Mouse (Mus musculus) midbrain, embryonic 10.5 days (tissue): ENCODE data around the gene Agrp. TPM values are rescaled to one million over a fixed set of nuclear protein-coding genes. Genes with fewer than 3 reads are reported as not detected.
A peak's percentile ranks its signal among the peaks of the same experiment; 100 is the strongest.

Source experiments
- DNase-seq: peaks from one replicate; pipeline ENCODE4 v3.0.0-alpha.2; 2017; ENCODE audit warnings: low spot score
- H3K27ac ChIP-seq: fragments of 300-500 bp; sonication (generic); replicated peaks from 2 replicates; pipeline ENCODE4 v1.5.1; 2016; ENCODE audit warnings: mild to moderate bottlenecking
- H3K27me3 ChIP-seq: fragments of 300-500 bp; sonication (generic); 2 replicates; pipeline ENCODE4 v1.6.1; 2016; ENCODE audit warnings: low read depth, mild to moderate bottlenecking; ENCODE audit not compliant: poor library complexity, severe bottlenecking
- H3K36me3 ChIP-seq: fragments of 300-500 bp; sonication (generic); 2 replicates; pipeline ENCODE4 v1.6.1; 2016; ENCODE audit warnings: mild to moderate bottlenecking, moderate library complexity
- H3K4me1 ChIP-seq: fragments of 300-500 bp; sonication (generic); 2 replicates; pipeline ENCODE4 v1.6.1; 2016
- H3K4me3 ChIP-seq: fragments of 300-500 bp; sonication (generic); 2 replicates; pipeline ENCODE4 v1.5.1; 2016; ENCODE audit warnings: mild to moderate bottlenecking, moderate library complexity
- H3K9me3 ChIP-seq: fragments of 300-500 bp; sonication (generic); replicated peaks from 2 replicates; pipeline ENCODE4 v1.6.1; 2016; ENCODE audit warnings: mild to moderate bottlenecking
- WGBS: fragments of 180-500 bp; shearing (Covaris S2); methylation state at CpG from one replicate; pipeline ENCODE4 v1.1.7; 2016; 5-methylcytosine and 5-hydroxymethylcytosine counted together
- polyA plus RNA-seq: library from polyadenylated mRNA; unstranded; fragments of >200 nt; fragmentation: Nextera tagmentation; extraction: Ambion mirVana; gene quantifications from 2 replicates; pipeline ENCODE4 v1.2.1, GENCODE M21; 2016

The Agrp gene
- 0.29 and 0.62 TPM in 2 replicates for polyA plus RNA-seq

DNA sequence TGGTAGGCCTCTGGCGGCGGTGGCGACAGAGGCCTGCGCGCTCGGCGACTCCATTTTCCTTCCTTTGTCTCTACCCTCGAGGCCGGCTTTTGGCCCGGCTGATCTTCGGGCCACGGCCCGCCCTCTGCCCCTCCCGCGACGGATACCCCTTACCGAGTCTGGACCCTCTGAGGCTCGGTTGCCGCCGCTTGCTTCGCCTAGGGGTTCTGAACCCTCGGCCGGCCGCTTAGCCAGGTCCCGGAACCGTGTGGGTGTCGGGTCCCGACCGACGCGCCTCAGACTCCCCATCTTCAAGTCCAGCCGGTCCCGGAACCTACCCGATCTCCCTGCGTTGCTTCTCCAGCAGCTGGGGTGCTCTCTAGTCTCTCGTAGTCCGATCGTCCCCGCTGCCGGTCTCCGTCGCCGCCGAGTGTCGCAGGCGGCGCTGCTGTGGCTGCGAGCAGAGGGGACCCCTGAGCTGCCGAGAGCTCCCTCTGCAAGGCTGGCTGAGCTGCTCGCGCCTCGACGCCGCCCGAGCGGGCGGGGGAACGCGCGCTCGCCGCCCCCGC is at the start of gene Agrp:
Gene Agrp, minus strand, starts transcription at position 431 of the 548 bp plus-strand sequence.
- H3K4me3 ChIP-seq: peak within 1 kb of the TSS; percentile 95
- no peaks in the 10 kb centered on the region for H3K9me3 ChIP-seq
- no peak for DNase-seq
- WGBS: under 1% methylated on average over 63 of the region's 63 CpGs
- H3K27me3 ChIP-seq: no peaks in the 10 kb centered on the region
- H3K27ac ChIP-seq: peak within 1 kb of the TSS; percentile 100
- H3K4me1 ChIP-seq: peaks cover 31% of the 10 kb centered on the region
- H3K36me3 ChIP-seq: peaks cover 10% of the 10 kb centered on the region

DNA sequence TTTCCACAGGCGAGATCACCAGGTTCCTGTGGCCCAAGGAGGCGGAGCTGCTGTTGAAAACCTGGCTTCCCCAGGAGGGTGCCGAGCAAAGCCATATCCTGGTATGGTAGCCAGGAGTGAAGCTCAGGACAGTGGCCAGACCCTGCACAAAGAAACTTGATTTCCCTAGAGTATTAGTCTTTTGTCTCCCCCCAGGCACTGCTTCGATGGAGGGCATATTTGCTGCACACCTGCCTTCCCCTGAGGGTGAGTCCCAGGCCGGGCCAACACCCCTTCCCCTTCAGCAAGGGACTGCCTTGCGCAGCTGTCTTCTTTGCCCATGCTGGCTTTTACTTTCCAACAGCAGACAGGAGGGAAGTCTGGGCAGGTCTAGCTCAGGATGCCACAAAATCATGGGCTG is 49.4 kb upstream of the Agrp start:
- Histone ChIP-seq H3K36me3 (peaks cover 30% of the 10 kb centered on the region), H3K27ac (0 out of 2 replicates have a peak overlapping the region, but pooled peaks have one; percentile 1), H3K4me1 (peaks cover 15% of the 10 kb centered on the region), H3K9me3 (no peaks in the 10 kb centered on the region), H3K27me3 (no peaks in the 10 kb centered on the region), H3K4me3 (no peak overlapping the region)
- DNase-seq: no peak
- 72% methylated on average over 6 of the region's 6 CpGs for WGBS

DNA sequence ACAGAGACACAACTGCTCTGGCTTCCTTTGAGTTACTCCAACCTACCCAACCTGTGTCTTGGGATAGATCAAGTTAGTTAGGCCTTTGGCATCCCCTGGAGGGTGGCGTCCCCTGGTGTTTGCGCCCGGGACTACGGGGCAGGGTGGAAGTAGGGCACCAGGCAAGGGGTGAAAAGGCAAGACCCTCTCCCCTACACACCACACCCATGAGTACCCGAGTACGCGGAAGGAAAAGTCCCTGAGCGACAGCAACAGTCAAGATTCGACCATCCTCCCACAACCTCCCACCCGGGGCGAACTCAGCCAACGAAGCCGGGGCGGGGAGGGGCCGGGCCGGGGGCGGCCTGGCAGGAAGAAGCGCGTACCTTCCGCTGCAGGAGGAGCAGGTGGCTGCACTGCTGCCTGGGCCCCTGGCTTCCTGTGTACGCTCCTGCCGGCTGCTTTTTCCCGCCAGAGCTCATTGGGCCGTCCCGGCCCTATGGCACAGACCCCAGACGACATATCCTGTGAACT is 48.7 kb upstream of the Agrp start, which contains the start of gene Carmil2:
Gene Carmil2, plus strand, starts transcription at position 479 of the 513 bp plus-strand sequence.
- Histone ChIP-seq H3K27ac (0 out of 2 replicates have a peak within 1 kb of the TSS, but pooled peaks have one; percentile 1), H3K4me3 (peak within 1 kb of the TSS; percentile 23; the same call in 1 of the 2 replicates), H3K36me3 (peaks cover 37% of the 10 kb centered on the region), H3K27me3 (no peaks in the 10 kb centered on the region), H3K4me1 (peaks cover 15% of the 10 kb centered on the region), H3K9me3 (no peaks in the 10 kb centered on the region)
- peak; percentile 55 for DNase-seq
- 14% methylated on average over 26 of the region's 26 CpGs for WGBS

DNA sequence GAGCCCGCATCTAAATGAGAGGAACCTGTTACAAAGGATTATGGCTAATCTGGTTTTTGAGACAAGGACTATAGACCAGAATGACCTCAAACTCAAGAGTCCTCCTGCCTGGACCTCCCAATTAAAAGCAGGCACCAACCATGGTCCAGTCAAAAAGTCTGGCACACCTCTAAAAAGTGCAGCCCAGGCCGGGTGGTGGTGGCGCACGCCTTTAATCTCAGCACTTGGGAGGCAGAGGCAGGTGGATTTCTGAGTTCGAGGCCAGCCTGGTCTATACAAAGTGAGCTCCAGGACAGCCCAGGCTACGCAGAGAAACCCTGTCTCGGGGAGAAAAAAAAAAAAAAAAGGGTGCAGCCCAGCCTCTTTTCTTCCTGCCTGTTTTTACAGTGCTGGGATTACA is 48.1 kb upstream of the Agrp start:
- Histone ChIP-seq H3K4me1 (peaks cover 15% of the 10 kb centered on the region), H3K36me3 (peaks cover 42% of the 10 kb centered on the region), H3K9me3 (no peaks in the 10 kb centered on the region), H3K27me3 (no peaks in the 10 kb centered on the region), H3K4me3 (no peak overlapping the region), H3K27ac (no peak overlapping the region)
- WGBS: 79% methylated on average over 7 of the region's 7 CpGs
- no peak for DNase-seq

DNA sequence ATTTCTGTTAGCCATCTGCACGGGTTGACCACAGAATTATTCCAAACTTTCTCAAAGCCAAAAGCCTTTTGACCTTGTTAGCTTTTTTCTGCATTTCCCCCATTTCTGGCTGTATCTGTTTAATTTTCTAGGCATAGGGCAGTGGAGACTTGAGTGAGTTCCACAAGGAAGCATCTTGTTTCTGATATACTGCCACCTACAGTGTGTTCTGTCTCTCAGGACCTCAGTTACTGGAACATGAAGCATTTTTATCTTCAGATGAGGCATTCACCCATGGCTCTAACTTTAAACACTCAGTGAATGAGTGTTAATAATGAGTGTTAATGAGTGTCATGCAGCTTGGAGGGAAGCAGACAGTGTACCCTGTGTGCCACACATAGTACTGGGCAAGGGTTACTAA is 40.7 kb upstream of the Agrp start:
- peaks cover 98% of the 10 kb centered on the region for H3K36me3 ChIP-seq
- WGBS: 88% methylated on average over 1 of the region's 1 CpGs

DNA sequence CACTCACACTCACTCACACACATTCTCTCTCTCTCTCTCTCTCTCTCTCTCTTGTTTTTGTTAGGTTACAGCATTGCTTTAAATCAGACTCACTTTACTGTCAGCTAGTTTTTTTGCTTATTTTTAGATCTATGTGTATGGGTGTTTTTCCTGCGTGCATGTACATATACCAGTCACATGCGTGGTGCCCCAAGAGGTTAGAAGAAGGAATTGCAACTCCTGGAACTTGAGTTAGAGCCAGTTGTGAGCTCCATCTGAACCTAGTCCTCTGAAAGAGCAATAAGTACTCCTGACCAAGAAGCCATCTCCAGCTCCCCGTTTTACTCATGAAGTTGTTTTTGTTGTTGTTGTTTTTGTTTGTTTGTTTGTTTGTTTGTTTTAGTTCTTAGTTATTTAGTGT is 24.0 kb upstream of the Agrp start:
- DNase-seq: no peak
- Histone ChIP-seq H3K27ac (no peak overlapping the region), H3K4me3 (no peak overlapping the region), H3K4me1 (no peaks in the 10 kb centered on the region), H3K27me3 (no peaks in the 10 kb centered on the region), H3K9me3 (no peaks in the 10 kb centered on the region), H3K36me3 (peaks cover 52% of the 10 kb centered on the region)
- 86% methylated on average over 3 of the region's 3 CpGs for WGBS

More for the DNA sequence above, 40.7 kb upstream of the Agrp start:
- DNase-seq: no peak
- H3K4me3 ChIP-seq: no peak overlapping the region
- no peaks in the 10 kb centered on the region for H3K4me1 ChIP-seq
- no peaks in the 10 kb centered on the region for H3K9me3 ChIP-seq
- no peaks in the 10 kb centered on the region for H3K27me3 ChIP-seq
- no peak overlapping the region for H3K27ac ChIP-seq

DNA sequence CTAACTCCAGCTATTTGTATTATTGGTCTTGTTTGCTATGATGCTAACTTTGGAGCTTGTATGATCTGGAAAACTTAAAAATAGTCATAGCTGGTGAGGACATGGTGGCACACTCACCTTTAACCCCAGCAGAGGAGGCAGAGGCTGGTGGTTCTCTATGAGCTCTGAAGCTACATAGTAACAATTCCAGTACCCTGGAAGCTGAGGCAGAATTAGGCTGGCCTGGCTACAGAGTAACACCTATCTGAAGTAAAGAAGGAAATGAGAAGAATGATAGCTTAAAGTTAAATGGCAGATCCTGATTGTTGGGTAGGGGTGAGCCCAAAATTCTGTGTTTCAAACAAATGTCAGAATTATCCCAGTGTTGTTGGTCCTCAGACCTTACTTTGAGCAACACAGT is 20.4 kb upstream of the Agrp start:
- Histone ChIP-seq H3K27ac (no peak overlapping the region), H3K27me3 (no peaks in the 10 kb centered on the region), H3K4me1 (no peaks in the 10 kb centered on the region), H3K9me3 (no peaks in the 10 kb centered on the region), H3K36me3 (peaks cover 51% of the 10 kb centered on the region), H3K4me3 (no peak overlapping the region)
- DNase-seq: no peak

DNA sequence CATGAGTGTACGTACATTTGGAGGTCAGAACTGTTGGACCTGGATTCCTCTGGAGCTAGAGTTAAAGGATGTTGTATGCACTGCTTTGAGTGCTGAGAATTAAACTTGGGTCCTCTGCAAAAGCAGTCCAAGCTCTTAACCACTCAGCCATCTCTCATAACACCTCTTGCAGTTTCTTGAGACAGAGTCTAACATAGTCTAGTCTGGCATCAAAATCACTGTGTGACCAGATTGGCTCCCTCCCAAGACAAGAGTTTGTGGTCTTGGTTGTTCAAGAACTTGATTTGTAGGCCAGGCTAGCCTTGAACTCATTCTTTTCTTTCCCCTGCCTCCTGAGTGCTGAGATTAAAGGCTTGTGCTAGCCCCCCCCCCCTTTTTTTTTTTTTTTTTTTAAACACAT is 11.7 kb upstream of the Agrp start:
- Histone ChIP-seq H3K36me3 (peaks cover 92% of the 10 kb centered on the region), H3K4me1 (no peaks in the 10 kb centered on the region), H3K27ac (no peak overlapping the region), H3K4me3 (no peak overlapping the region), H3K27me3 (no peaks in the 10 kb centered on the region), H3K9me3 (no peaks in the 10 kb centered on the region)
- WGBS: 97% methylated on average over 1 of the region's 1 CpGs
- DNase-seq: no peak

DNA sequence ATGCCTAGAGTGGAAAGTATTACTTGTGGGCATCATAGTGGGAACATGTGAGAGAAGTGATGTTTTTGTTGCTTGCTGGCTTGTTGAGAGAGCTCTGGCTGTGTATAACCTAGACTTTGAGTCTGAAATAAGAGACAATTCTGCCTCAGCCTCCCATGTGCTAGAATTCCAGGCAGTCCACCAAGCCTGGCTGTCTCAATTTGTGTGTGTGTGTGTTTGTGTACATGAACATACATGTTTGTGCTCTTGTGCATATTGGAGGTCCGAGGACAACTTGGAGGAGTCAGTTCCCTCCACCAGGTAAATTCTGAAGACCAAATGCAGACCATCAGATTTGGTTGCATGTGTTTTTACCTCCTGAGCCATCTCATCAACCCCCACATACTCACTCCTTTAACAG is 8.0 kb upstream of the Agrp start:
- peaks cover 65% of the 10 kb centered on the region for H3K36me3 ChIP-seq
- H3K9me3 ChIP-seq: no peaks in the 10 kb centered on the region
- no peak for DNase-seq
- H3K4me3 ChIP-seq: no peak overlapping the region
- no peak overlapping the region for H3K27ac ChIP-seq
- H3K4me1 ChIP-seq: no peaks in the 10 kb centered on the region; the same call in 1 of the 2 replicates
- H3K27me3 ChIP-seq: no peaks in the 10 kb centered on the region
- 96% methylated on average over 1 of the region's 1 CpGs for WGBS

DNA sequence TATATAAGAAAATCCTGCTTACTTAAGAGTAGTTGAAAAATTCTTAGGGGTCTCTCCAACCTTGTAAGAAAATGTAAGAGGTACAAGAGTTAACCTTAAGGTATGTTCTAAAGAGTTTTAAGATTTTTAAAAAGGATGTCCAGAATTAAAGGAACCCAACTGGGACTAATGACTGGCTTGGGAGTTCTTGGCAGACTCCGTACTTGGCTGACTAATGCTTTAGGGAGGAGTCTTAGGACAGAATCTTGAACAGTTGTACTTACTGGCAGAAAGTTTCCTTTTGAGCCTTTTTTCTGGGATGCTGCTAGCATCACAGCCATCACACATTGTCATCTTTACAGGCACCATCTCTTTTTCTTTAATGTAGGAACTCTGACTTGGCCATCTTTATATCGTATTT is 3.3 kb upstream of the Agrp start:
- Histone ChIP-seq H3K4me1 (peaks cover 21% of the 10 kb centered on the region), H3K36me3 (peaks cover 34% of the 10 kb centered on the region), H3K27me3 (no peaks in the 10 kb centered on the region), H3K9me3 (no peaks in the 10 kb centered on the region), H3K4me3 (no peak overlapping the region), H3K27ac (no peak overlapping the region)
- whole genome bisulfite sequencing: 91% methylated on average over 2 of the region's 2 CpGs
- no peak for DNase-seq

DNA sequence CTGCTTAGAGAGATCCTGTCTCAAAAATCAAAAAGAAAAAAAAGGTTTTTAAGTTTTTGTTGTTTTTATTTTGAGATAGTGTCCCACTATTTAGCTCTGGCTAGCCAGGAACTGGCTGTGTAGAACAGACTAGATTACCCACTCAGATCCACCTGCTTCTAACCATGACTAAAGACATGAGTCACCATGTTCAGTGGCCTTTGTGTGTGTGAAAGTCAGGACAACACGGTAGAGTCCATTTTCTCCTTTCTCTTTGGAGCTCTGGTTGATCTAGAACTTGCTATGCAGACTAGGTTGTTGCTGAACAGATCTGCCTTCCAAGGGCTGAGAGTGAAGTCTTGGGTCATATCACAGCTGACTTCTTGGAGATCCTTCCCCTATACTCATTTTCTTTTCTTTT is 2.6 kb upstream of the Agrp start:
- 85% methylated on average over 1 of the region's 1 CpGs for WGBS
- Histone ChIP-seq H3K27ac (no peak overlapping the region), H3K36me3 (peaks cover 27% of the 10 kb centered on the region), H3K4me3 (no peak overlapping the region), H3K4me1 (peaks cover 28% of the 10 kb centered on the region), H3K27me3 (no peaks in the 10 kb centered on the region), H3K9me3 (no peaks in the 10 kb centered on the region)
- DNase-seq: no peak

DNA sequence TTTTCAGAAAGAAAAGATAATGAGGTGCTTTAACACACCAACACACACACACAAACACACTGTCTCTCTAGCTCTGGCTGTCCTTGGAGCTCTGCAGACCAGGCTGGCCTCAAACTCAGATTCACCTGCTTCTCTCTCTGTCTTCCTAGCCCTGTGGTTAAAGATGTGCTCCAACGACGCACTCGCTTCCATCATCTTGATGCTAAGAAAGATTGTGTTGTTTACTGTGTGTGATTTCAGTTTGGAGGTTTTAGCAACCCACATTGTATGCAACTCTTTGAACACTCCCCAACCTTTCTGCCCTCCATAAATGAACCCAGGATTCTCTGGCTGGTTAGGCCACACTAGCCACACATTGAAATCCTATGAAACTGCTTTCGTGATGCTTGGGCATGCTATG is 1.3 kb upstream of the Agrp start:
- Histone ChIP-seq H3K4me3 (peak overlapping the region; percentile 95), H3K27me3 (no peaks in the 10 kb centered on the region)
- 91% methylated on average over 4 of the region's 4 CpGs for WGBS

DNA sequence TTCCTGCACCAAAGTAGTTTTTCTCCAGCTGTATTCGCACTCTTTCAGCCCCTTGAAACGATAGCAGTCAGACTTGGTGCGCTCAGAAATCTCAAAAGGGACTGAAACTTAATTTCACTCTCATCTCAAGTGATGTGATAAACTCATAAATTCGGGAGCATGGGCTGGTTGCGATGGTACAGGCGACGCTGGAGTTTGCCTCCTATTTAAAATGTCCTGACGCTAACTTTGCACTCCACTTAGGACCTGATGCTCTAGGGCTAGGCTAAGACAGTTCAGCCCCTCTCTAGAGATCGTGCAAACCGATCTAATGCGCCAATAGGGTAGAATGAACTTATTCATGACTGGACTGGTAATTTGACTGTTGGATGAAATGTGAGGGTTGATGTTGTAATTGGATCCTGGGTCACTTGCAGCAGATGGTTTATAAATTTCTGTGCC is 428 bp upstream of the Agrp start:
- peak overlapping the region; percentile 100 for H3K27ac ChIP-seq
- H3K4me3 ChIP-seq: peak overlapping the region; percentile 95
- H3K9me3 ChIP-seq: no peaks in the 10 kb centered on the region
- no peak for DNase-seq
- H3K4me1 ChIP-seq: peaks cover 31% of the 10 kb centered on the region
- H3K27me3 ChIP-seq: no peaks in the 10 kb centered on the region
- peaks cover 9% of the 10 kb centered on the region for H3K36me3 ChIP-seq
- WGBS: under 1% methylated on average over 11 of the region's 11 CpGs

More for the DNA sequence above, 1.3 kb upstream of the Agrp start:
- Histone ChIP-seq H3K27ac (no peak overlapping the region), H3K36me3 (peaks cover 14% of the 10 kb centered on the region), H3K4me1 (peaks cover 31% of the 10 kb centered on the region), H3K9me3 (no peaks in the 10 kb centered on the region)
- DNase-seq: no peak
